9 mouse cellular contexts compared by ENCODE assay signal in genomic region chr17:26009540-26009939, GRCm38 (mm10). TPM values are rescaled to one million over a fixed set of nuclear protein-coding genes. Genes with fewer than 3 reads are reported as not detected.
DNase-seq lines count a peak whose midpoint lies in the region; ATAC-seq lines count a peak whose summit lies in the region.
"Had no signal": no experiment of that assay in that cellular context is flagged by ENCODE, and none has a peak within 500 bp of the region (broad histone marks: within the 10 kb centered on the region; RNA-seq: fewer than 3 reads in every experiment).

No protein-coding gene starts in this region.

- no peaks in the 10 kb centered on the region for H3K9me3 ChIP-seq in embryonic facial prominence, embryonic 12.5 days
- no peaks in the 10 kb centered on the region for H3K9me3 ChIP-seq in kidney, embryonic 14.5 days (ENCODE audit: control insufficient read depth, low read length)

- H3K4me2 ChIP-seq in embryonic facial prominence, embryonic 12.5 days (replicated peaks): no peak overlapping the region
- H3K4me2 ChIP-seq in kidney, embryonic 14.5 days (replicated peaks; ENCODE audit: low read depth, low read length): no peak overlapping the region

- H3K9ac ChIP-seq in embryonic facial prominence, embryonic 12.5 days: no peak overlapping the region
- H3K9ac ChIP-seq in kidney, embryonic 14.5 days (ENCODE audit: low read depth, low read length): no peak overlapping the region

- peak; percentile 82 for DNase-seq in B cell, adult 2 months
- DNase-seq in adrenal gland, postnatal 10 days: peak; percentile 85
- DNase-seq in heart, adult 9 months (ENCODE audit: low spot score in 2 of 2): peak; percentile 52 to 78
- DNase-seq in liver: peak; percentile 85
- peak; percentile 91 for DNase-seq in naive thymus-derived CD4-positive, alpha-beta T cell, adult 2 months (ENCODE audit: low read depth)
- peak; percentile 90 for DNase-seq in splenic B cell, adult 2 months (ENCODE audit: low read depth, low spot score)

- no peak overlapping the region for H3K27ac ChIP-seq in embryonic facial prominence, embryonic 12.5 days
- no peak overlapping the region for H3K27ac ChIP-seq in kidney, embryonic 14.5 days (ENCODE audit: low read depth, low read length)

- H3K4me3 ChIP-seq in embryonic facial prominence, embryonic 12.5 days: no peak overlapping the region
- no peak overlapping the region for H3K4me3 ChIP-seq in kidney, embryonic 14.5 days (ENCODE audit: low read length)
- H3K4me3 ChIP-seq: erythroblast, embryonic 14.5 days had no signal

- H3K4me1 ChIP-seq in embryonic facial prominence, embryonic 12.5 days: no peaks in the 10 kb centered on the region
- no peaks in the 10 kb centered on the region for H3K4me1 ChIP-seq in kidney, embryonic 14.5 days (ENCODE audit: control insufficient read depth, insufficient read depth, low read length)

- WGBS in embryonic facial prominence, embryonic 12.5 days: 34% methylated on average over 4 of the region's 4 CpGs
- WGBS in kidney, embryonic 14.5 days: 34% methylated on average over 4 of the region's 4 CpGs

- 0 out of 2 replicates have a peak, but pooled peaks have one; percentile 49 for ATAC-seq in embryonic facial prominence, embryonic 12.5 days (ENCODE audit: insufficient number of reproducible peaks, insufficient read depth, low FRiP score, low TSS enrichment)
- ATAC-seq in kidney, embryonic 14.5 days (ENCODE audit: low FRiP score, low TSS enrichment): peak; percentile 64

- no peaks in the 10 kb centered on the region for H3K27me3 ChIP-seq in embryonic facial prominence, embryonic 12.5 days
- H3K27me3 ChIP-seq in kidney, embryonic 14.5 days (ENCODE audit: control insufficient read depth, insufficient read depth, low read length): no peaks in the 10 kb centered on the region
- H3K27me3 ChIP-seq in splenic B cell, adult 2 months (ENCODE audit: control insufficient read depth, insufficient read depth, low read length, poor library complexity, severe bottlenecking): no peaks in the 10 kb centered on the region

- H3K36me3 ChIP-seq in embryonic facial prominence, embryonic 12.5 days: peaks cover 58% of the 10 kb centered on the region
- peaks cover 22% of the 10 kb centered on the region for H3K36me3 ChIP-seq in kidney, embryonic 14.5 days (ENCODE audit: control insufficient read depth, insufficient read depth, low read length)
- no peaks in the 10 kb centered on the region for H3K36me3 ChIP-seq in splenic B cell, adult 2 months (ENCODE audit: control insufficient read depth, insufficient read depth, low read length, poor library complexity, severe bottlenecking)

RNA-seq across cellular contexts. Expression of gene Capn15, which starts 23.9 kb away (rescaled TPM):
- 10 to 100 TPM; 15.8 to 16.2 TPM for total RNA-seq in adrenal gland, postnatal 10 days (2021)
- polyA plus RNA-seq in embryonic facial prominence, embryonic 12.5 days (2016; fragmentation: Nextera tagmentation; extraction: Ambion mirVana): 33.1 and 34.6 TPM in 2 replicates
- 27.1 and 35.3 TPM in 2 replicates for polyA plus RNA-seq in kidney, embryonic 14.5 days (2014; fragmentation: Nextera tagmentation; extraction: Ambion mirVana)

RNA-seq across cellular contexts. Expression of gene A930017K11Rik, which starts 57.2 kb away (rescaled TPM):
- total RNA-seq in adrenal gland, postnatal 10 days (2021): not detected
- polyA plus RNA-seq in embryonic facial prominence, embryonic 12.5 days (2016; fragmentation: Nextera tagmentation; extraction: Ambion mirVana): 0.14 and 0.20 TPM in 2 replicates
- polyA plus RNA-seq in kidney, embryonic 14.5 days (2014; fragmentation: Nextera tagmentation; extraction: Ambion mirVana): 2.8 and 4.4 TPM in 2 replicates

RNA-seq across cellular contexts. Expression of gene Rab11fip3, which starts 59.8 kb away (rescaled TPM):
- 10 to 100 TPM; 15.3 to 23.8 TPM for total RNA-seq in adrenal gland, postnatal 10 days (2021)
- 30.4 and 33.1 TPM in 2 replicates for polyA plus RNA-seq in embryonic facial prominence, embryonic 12.5 days (2016; fragmentation: Nextera tagmentation; extraction: Ambion mirVana)
- 15.0 and 24.2 TPM in 2 replicates for polyA plus RNA-seq in kidney, embryonic 14.5 days (2014; fragmentation: Nextera tagmentation; extraction: Ambion mirVana)
